Mouse (Mus musculus) bone marrow, adult 2 months (tissue): Measurements from ENCODE around the gene Mlkl.

Experiments
- CTCF ChIP-seq: fragments of 200-500 bp; IDR thresholded peaks from 2 replicates; pipeline ENCODE4 v1.5.1; 2011; ENCODE audit warnings: low read length, control low read depth; ENCODE audit not compliant: control insufficient read depth, insufficient read depth
- POLR2A ChIP-seq: fragments of 200-500 bp; IDR thresholded peaks from 2 replicates; pipeline ENCODE4 v1.6.1; 2011; ENCODE audit warnings: low read depth, mild to moderate bottlenecking, control low read depth, low read length, borderline replicate concordance; ENCODE audit not compliant: control insufficient read depth

GRCm38 (mm10) chr8:111366610-111367234 is 28.7 kb upstream of the Mlkl start:
- TF ChIP-seq CTCF, result no peak
- no peak for TF ChIP-seq POLR2A
